Mouse (Mus musculus) hindlimb bud, embryonic 11.5 days (tissue): ENCODE results near the gene Tmc3.

Experiments
- DNase-seq: peaks from one replicate; pipeline ENCODE4 v3.0.0-alpha.2; 2012; ENCODE audit warnings: low read depth, low spot score; ENCODE audit errors: extremely low spot score

The Tmc3 gene

GRCm38 (mm10) chr7:83584639-83585471, at the start of gene Tmc3:
Gene Tmc3 (plus strand): TSS chr7:83584927.
- DNase-seq, result no peak

DNA sequence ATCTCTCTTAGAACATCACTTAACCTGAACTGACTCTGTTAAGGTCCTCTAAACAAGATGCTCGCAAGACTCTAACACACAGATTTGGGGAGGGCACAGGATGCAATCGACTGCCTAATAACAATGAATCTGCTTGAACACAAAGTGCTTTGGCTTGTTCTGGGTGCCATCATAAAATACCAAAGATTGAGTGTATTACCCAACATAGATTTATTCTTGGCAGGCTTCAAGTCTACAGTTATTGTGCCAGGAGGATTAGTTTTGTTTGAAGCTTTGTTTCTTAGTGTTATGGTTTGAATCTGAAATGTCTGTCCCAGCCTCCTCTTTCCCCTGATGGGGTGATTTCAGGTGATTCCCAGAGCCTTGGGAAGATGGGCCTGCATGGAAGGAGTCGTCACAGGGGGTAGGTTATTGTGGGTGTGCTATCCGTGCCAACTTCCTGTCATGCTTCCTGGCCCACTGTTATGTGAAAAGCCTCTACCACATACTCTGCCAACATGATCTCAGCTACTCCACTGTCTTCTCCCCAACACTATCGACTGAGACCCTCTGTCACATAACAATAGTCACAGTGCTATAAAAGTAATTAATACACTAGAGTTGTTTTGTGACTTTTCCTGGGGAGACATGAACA, 43.1 kb upstream of the Tmc3 start:
- no peak for DNase-seq

- DNase-seq, result no peak
Observed at GRCm38 (mm10) chr7:83548686-83549352, 35.9 kb upstream of the Tmc3 start.

GRCm38 (mm10) chr7:83549353-83549774, 35.4 kb upstream of the Tmc3 start:
- no peak for DNase-seq

DNA sequence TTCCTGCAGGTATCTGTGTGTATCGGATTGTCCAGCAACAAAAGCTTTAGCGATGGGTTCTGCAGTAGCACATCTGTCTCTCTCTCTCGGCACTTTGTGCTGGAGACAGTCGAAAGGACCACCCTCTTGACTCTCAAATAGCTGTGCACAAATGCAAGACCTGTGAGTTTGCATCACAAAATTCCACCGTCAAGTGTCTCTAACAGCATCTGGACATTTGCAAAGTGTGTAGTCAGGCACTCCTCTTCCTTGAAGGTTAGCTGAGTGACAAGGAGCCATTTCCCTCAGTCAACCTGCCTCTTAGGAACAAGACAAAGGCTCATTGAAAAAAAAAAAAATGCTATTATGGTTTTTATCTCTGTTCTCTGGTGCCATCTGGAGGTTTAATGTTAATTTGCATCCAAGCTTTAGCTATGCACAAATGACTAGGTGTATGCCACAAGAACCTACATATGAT, 34.7 kb upstream of the Tmc3 start:
- DNase-seq, result peak; percentile 75

GRCm38 (mm10) chr7:83554477-83554876, 30.2 kb upstream of the Tmc3 start:
- DNase-seq, result no peak

- no peak for DNase-seq
Observed at GRCm38 (mm10) chr7:83556488-83556887, 28.2 kb upstream of the Tmc3 start.

DNA sequence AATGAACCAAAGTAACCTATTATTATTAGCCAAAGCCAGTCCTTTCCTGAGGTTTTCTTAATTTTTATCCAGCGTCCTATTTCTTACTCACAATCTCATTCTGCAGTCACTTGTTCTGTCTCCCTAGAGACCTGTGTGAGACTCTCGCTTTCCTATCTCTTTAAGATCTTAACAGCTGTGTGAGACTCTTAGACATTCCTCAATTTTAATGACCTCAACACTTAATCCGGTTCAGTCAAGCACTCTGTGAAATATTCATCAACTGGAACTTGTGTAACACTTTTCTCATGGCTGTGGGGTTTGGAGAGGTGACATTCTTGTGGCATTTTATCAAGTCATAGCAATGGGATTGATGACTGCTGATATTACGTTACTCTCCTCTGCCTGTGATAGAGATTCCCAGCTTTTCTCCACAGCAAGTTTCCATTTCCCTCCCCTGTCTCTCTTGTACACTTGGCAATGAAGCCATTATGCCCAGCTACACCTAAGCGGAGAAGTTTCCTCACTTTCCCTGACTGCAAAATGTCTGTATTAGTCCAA, 25.9 kb upstream of the Tmc3 start:
- DNase-seq, result no peak

- DNase-seq, result no peak
Observed at GRCm38 (mm10) chr7:83559495-83559894, 25.2 kb upstream of the Tmc3 start.

DNA sequence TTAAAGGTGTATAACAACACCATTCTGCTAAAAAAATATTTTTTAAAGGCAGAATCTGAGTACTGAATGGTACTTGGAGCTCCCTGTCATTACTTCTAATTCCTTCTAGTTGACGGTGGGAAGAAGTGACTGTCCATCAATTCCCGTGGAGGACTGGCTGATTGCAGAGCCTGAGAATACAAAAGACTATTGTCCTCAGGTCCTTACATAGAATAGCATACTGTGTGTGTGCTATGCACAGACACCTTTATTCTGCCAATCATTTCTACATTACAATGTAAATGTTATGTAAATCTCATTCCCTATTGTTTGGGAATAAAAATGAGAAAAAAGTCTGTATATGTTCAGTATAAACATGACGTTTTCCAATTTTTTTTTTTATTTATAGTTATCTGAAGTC, 22.9 kb upstream of the Tmc3 start:
- no peak for DNase-seq

GRCm38 (mm10) chr7:83564635-83565291, 20.0 kb upstream of the Tmc3 start:
- no peak for DNase-seq

DNA sequence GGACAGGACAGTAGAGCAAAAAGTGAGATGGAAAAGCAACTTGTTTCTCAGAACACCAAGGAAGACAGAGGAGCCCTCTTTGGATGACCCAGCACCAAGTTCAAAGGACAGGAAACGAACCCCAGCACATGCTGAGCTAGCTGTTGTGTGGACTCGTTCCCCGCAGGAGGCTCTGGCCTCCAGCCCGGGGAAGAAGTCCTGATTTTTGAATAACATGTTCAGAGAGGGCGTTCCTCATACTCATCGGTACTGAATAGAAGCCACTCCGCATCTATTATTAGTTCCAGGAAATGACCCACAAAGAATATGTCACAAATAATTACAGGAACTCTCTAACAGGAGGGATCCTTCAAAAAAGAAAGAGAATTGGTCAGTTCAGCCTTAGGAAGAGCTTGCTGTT, 18.8 kb upstream of the Tmc3 start:
- no peak for DNase-seq

GRCm38 (mm10) chr7:83567841-83568500, 16.8 kb upstream of the Tmc3 start:
- DNase-seq, result peak; percentile 22

DNA sequence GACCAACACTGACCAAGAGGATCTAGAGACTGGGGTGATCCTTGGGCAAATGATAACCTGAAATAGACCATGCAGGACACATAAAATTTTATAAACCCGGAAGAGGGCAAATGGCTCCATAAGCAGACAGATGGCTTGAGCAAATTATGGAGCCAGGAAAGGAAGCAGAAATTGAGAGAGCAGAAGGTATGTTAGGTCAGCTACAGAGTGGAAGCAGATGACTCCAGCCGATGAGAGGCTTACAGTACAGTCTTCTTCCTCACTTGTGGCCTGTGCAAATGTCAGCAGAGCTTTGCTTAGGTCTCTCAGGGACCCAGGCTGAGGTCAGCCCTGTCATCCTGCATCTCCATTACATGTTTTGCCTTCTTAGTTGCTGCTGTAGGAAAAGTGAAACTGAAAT, 15.9 kb upstream of the Tmc3 start:
- no peak for DNase-seq

- DNase-seq, result no peak
Observed at GRCm38 (mm10) chr7:83569436-83569835, 15.3 kb upstream of the Tmc3 start.

DNA sequence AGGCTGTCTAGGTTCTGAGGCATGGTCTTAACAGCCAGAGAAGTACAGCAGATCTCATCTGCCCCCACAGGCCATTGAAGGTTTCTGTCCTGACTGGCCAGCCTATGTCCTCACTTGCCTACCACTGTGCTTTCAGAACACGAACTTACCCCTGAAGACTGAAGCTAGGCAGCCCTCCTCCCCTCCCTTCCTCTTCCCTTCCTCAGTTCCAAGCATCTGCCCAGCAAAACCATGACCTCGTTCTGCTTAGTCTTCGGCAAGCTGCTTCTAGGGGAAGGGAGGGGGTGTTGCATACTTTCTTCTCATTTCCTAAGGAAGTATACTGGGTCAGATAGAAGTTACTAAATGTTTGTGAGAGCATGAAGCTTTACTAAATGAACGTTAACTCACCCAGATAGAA, 13.7 kb upstream of the Tmc3 start:
- DNase-seq, result no peak

GRCm38 (mm10) chr7:83571901-83572300, 12.8 kb upstream of the Tmc3 start:
- no peak for DNase-seq

GRCm38 (mm10) chr7:83572451-83572850, 12.3 kb upstream of the Tmc3 start:
- DNase-seq, result no peak

GRCm38 (mm10) chr7:83580946-83581345, 3.8 kb upstream of the Tmc3 start:
- no peak for DNase-seq

- no peak for DNase-seq
Observed at GRCm38 (mm10) chr7:83594056-83594455, 9.3 kb downstream of the Tmc3 start.

DNA sequence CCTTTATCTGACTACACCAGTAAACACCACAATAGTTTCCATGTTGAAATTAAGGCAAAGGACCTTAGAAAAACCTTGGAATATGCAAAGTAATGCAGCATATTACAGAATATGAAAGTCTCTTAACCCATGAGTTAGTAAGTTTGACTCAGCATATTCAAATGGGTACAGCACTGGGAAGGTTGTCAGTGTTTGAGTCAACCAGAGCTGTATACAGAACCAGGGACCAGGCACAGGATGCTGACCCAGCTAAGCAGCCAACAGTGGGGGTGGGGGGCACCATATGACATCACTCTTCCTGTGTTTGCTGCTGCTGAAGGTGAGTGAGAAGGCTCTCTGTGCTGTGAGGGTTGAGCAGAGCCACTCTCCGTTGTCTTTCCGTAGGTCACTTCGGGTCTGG, 12.3 kb downstream of the Tmc3 start:
- DNase-seq, result no peak
